Mouse (Mus musculus) lung, adult 2 months (tissue): ENCODE results near the gene Pdcd11.

Experiments used
- CTCF ChIP-seq: fragments of 200-500 bp; IDR thresholded peaks from 2 replicates; pipeline ENCODE4 v1.5.1; 2011; ENCODE audit warnings: mild to moderate bottlenecking, low read length, control low read depth; ENCODE audit not compliant: insufficient read depth
- POLR2A ChIP-seq: fragments of 200-500 bp; IDR thresholded peaks from 2 replicates; pipeline ENCODE4 v1.6.1; 2011; ENCODE audit warnings: low read depth, mild to moderate bottlenecking, control low read depth, low read length, borderline replicate concordance; ENCODE audit errors: extremely low read depth

DNA sequence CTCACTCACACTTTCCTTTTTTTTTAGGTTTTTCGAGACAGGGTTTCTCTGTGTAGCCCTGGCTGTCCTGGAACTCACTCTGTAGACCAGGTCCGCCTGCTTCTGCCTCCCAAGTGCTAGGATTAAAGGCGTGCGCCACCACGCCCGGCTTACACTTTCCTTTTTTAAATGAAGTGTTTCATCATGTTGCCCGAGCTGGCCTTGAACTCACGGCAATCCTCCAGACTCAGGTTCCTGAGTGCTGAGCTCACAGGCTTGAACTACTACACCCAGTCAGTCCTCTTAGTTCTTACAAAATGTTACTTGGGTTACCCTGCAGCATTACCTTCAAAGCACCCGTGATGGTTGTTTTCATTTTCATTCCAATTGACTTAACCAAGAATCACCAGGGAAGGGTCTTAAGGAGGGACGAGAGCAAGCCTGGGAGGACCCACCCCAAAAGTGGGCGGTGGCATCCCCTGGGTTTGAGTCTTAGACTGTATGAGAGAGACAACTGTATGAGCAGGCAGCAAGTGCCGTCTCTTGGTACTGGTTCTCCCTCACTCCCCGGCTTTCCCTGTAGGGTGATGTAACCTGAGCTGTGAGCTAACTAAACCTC lies 43.2 kb upstream of the Pdcd11 start:
- TF ChIP-seq POLR2A (no peak), CTCF (no peak)
